Mouse (Mus musculus): Measurements from ENCODE around the gene Zfp59.
"Not testable (repeated sequence)": the region's sequence is repeated elsewhere in the genome, so short reads cannot be mapped to it uniquely, and the experiment has no call there.

Zfp59 gene

DNA sequence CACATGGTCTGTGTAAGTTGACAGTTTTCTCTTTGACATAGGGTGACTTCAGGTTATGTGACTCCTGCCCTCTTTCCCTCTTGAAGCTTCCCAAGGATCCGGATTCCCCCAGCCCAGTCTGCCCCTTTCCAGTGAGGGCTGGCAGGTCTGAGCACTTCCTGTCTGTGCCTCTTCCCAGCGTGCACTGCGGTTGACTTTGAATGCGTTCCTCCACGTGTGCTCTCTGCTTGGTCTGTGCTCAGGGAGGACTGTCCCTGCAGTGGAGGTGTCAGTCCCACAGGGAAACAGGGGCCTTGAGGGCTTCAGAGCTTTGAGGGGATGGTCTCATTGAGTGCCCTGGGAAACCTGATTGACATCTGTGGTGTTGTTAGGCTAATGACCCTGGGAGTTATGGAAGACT lies 24.2 kb downstream of the Zfp59 start:
- DNase-seq (ENCODE audit: low spot score in 2 of 2), result not testable (repeated sequence)

GRCm38 (mm10) chr7:27881721-27882120 lies 43.3 kb downstream of the Zfp59 start:
- DNase-seq (ENCODE audit: low spot score in 2 of 2), result no peak

- no peak for DNase-seq (ENCODE audit: low spot score in 2 of 2)
Measured at GRCm38 (mm10) chr7:27900601-27901000, 62.2 kb downstream of the Zfp59 start.

- no peak for DNase-seq (ENCODE audit: low spot score in 2 of 2)
Measured at GRCm38 (mm10) chr7:27905061-27905848, 66.8 kb downstream of the Zfp59 start.

Data from spleen, postnatal 36 days (tissue).